In the genomic region with DNA sequence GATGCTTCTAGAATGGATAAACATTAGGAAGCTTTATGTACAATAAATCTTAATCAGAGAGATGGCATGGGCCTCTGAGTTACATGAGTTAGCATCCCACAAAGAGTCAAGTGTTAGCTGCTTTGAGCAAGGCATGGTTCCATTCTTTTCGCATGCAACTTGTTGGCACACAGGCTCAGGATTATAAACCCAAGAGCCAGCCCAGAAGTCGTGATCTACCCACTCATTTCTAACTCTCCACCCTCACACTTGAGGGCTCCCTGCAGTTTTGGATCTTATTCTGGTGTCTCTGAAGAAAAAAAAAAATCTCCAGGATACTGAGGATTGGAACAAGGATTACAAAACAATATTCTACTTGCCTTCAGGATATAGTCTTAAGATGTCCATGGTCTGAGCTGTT, we compare ENCODE assay signal across 20 mouse cellular contexts. TPM values are rescaled to one million over a fixed set of nuclear protein-coding genes. Genes with fewer than 3 reads are reported as not detected.
DNase-seq lines count a peak whose midpoint lies in the region; TF ChIP-seq lines count a peak whose summit lies in the region.
"Had no signal": no experiment of that assay in that cellular context is flagged by ENCODE, and none has a peak within 500 bp of the region (broad histone marks: within the 10 kb centered on the region; RNA-seq: fewer than 3 reads in every experiment).

No protein-coding gene starts in this region.

- no peak for TF ChIP-seq CTCF in layer of hippocampus, adult 2 months (conservative IDR thresholded peaks at IDR 0.05)

- no peak for DNase-seq in layer of hippocampus, adult 2 months (ENCODE audit: low spot score in 2 of 2)
- DNase-seq in layer of hippocampus, postnatal 25 days (ENCODE audit: extremely low spot score in 1 of 2, low spot score in 1 of 2): no peak
- DNase-seq in right cerebral cortex, adult 2 months (ENCODE audit: low spot score in 2 of 2): peak; percentile 27 to 37
- no peak for DNase-seq in right cerebral cortex, postnatal 4 days
- peak; percentile 27 to 58 for DNase-seq in left cerebral cortex, postnatal 14 days (ENCODE audit: low spot score in 2 of 2)
- DNase-seq in telencephalon, adult 2 months (ENCODE audit: low read depth, low spot score): peak; percentile 73
- no peak for DNase-seq in kidney, adult 18-20 months
- no peak for DNase-seq in adrenal gland, postnatal 4 days (ENCODE audit: low spot score in 2 of 2)
- DNase-seq: adrenal gland, adult 2 months; adrenal gland, postnatal 25 days; cerebellum, adult 11 months; cerebellum, adult 8-10 months; cerebellum, postnatal 25 days; gastrocnemius, postnatal 36 days; heart, adult 18-20 months; heart, postnatal 10 days had no signal

- H3K4me3 ChIP-seq in layer of hippocampus, adult 2 months: no peak overlapping the region
- H3K4me3 ChIP-seq: embryonic facial prominence, embryonic 12.5 days; forebrain, embryonic 15.5 days; heart, embryonic 10.5 days; hindbrain, embryonic 13.5 days had no signal

- peak overlapping the region; percentile 95 for H3K27ac ChIP-seq in layer of hippocampus, adult 2 months
- H3K27ac ChIP-seq: embryonic facial prominence, embryonic 12.5 days; forebrain, embryonic 15.5 days; heart, embryonic 10.5 days; hindbrain, embryonic 13.5 days had no signal

- intact Hi-C loops in left cerebral cortex, postnatal 14 days (cut with DNase I): loop anchor here (5.0 kb wide), 1 partner anchor 50 kb away; no protein-coding TSS in a partner anchor

RNA-seq across cellular contexts. Expression of a gene that starts 4.5 kb away (rescaled TPM):
- 100 to 1,000 TPM; 116 to 125 TPM for total RNA-seq in layer of hippocampus, adult 2 months (2021)
- 100 to 1,000 TPM; 127 to 128 TPM for total RNA-seq in layer of hippocampus, postnatal 25 days (2021)
- 100 to 1,000 TPM; 246 to 253 TPM for total RNA-seq in left cerebral cortex, postnatal 14 days (2021)
- 1 to 10 TPM; 4.6 to 6.1 TPM for total RNA-seq in adrenal gland, postnatal 4 days (2021)

Comparison
In these comparisons a context has a peak if more than half of its experiments do, and no peak if none do; other contexts are left out.
1. DNase-seq: peak in right cerebral cortex, adult 2 months (2 of 2), left cerebral cortex, postnatal 14 days (2 of 2) and telencephalon, adult 2 months (single experiment); none in layer of hippocampus, adult 2 months (0 of 2), layer of hippocampus, postnatal 25 days (0 of 2), right cerebral cortex, postnatal 4 days (single experiment), kidney, adult 18-20 months (single experiment) and adrenal gland, postnatal 4 days (0 of 2).
2. RNA of a gene that starts 4.5 kb away (total RNA-seq): 246 to 253 TPM in left cerebral cortex, postnatal 14 days, 127 to 128 TPM in layer of hippocampus, postnatal 25 days and 116 to 125 TPM in layer of hippocampus, adult 2 months; 4.6 to 6.1 TPM in adrenal gland, postnatal 4 days; every median in the first group is over 10 times any median in the second.